Mouse (Mus musculus) olfactory bulb, adult 2 months (tissue): ENCODE measurements around the gene Grm8.

Experiments used
- CTCF ChIP-seq: fragments of 200-500 bp; IDR thresholded peaks from 2 replicates; pipeline ENCODE4 v1.5.1; 2012; ENCODE audit warnings: low read depth, mild to moderate bottlenecking, low read length, moderate library complexity; ENCODE audit not compliant: insufficient read depth
- POLR2A ChIP-seq: fragments of 200-500 bp; IDR thresholded peaks from 2 replicates; pipeline ENCODE4 v1.6.1; 2012; ENCODE audit warnings: mild to moderate bottlenecking, low read depth, low read length, moderate library complexity; ENCODE audit not compliant: insufficient read depth

GRCm38 (mm10) chr6:27316018-27316417 is 819.0 kb downstream of the Grm8 start:
- TF ChIP-seq CTCF (no peak), POLR2A (no peak)
